Mouse (Mus musculus): ENCODE results near the gene Hsd17b1.

Gene Hsd17b1

DNA sequence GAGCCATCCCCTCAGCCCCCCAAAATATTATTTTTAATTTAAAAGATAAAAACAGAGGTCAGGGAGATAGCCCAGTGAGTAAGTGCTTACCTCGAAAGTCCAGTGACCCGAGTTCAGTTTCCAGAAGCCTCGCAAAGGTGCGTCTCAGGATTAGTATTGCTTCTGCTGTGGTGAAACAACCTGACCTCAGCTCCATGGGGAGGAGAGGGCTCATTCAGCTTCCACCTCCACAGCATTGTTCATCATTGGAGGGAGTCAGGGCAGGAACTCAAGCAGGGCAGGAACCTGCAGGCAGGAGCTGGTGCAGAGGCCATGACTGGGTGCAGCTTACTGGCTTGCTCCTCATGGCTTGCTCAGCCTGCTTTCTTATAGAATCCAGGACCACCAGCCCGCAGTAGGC lies 17.2 kb upstream of the Hsd17b1 start:
- DNase-seq (ENCODE audit: low spot score in 2 of 2) = peak in 1 of 2 experiments; percentile 11

DNA sequence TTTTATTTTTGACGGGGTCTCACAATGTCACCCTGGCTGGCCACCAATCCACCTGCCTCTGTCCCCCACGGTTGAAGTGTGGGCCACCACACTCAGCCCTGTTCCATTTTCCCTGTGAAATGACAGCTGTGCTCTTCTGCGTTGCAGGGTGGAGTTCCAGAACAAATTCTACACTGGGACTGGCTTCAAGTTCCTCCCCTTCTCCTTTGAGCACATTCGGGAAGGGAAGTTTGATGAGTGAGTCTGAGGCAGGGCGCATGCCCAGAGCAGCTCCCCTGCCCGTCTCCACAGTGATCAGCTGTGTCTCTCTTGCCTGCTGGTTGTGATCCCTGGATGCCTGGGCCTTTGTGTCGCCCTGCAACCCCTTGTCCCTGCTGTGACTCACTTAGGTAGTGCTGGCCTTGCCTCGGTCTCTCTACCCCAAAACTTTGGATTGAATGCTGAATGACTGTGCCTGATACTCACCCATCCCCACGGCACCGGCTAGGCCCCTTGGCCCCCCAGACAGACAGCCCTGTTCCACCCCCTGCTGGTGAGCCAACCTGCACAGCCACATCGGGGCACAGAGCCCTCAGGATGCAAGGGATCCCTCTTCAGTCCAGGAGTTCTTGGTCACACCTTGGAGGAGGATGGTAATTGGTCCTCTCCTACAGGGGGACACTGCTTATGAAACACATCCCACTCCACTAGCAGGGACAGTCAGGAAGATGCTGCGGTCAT lies 15.9 kb upstream of the Hsd17b1 start:
- DNase-seq (ENCODE audit: low spot score in 2 of 2) = peak in 1 of 2 experiments; percentile 35

DNA sequence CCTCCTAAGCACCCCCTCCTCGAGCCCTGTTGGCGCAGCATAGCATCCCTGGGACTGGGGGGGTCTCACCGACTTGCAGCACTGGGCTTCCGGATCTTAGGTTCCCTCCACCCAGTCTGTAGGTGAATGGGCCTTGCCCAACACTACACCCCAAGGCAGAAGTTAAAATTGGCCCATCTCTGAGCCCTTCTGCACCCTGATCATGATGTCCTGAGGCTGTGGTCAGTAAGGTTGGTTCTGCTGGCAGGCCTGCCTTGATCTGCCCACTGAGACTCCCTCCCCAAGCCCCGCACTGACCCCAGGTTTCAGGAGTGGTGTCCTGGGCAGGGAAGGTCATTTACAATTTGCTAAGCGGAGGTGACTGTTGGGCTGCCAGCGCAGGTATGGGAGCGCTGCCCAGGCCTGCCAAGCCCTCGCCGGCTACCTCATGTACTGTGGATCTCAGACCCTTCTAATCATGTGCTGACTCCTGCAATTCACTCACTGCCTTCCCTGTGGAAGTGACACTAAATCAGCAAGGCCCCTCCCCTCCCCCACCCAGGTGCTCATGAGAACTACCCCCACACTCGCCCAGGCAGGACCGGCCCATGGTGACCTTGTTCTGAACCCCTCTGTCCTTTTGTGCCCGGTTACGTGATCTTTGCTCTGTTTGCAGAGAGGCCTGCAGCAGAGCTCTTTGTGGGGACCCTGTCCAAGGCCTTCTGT lies 15.1 kb upstream of the Hsd17b1 start:
- no peak for DNase-seq (ENCODE audit: low spot score in 2 of 2)

DNA sequence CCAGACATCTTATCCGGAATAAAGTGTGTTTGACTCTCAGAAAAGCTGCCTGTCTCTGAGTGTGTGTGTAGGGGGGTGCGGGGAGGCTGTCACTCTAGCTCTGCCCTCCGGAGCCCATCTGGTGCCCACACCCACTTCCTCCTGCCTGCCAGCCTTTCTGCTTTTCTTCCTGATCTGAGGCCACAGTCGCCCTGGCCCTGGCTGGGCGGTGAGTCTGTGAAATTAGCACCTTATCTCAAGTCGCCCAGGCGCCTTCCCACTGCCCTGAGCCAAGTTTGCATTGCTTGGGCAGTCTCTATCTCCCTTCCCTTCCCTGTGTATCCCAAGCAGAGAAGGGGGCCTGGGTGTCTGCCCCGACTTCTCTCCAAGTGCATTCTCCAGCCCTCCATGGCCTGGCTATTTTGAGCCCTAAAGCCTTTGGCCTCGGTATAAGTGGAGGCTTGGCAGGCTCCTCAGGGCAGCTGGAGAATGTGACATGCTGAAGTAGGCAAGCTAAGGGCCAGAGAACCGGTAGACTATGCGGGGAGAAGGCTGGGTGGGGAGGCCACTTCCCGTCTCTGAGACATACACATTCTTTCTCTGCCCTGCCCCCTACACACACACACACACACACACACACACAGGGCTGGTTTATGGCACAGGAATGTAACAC lies 14.4 kb upstream of the Hsd17b1 start:
- DNase-seq (ENCODE audit: low spot score in 2 of 2) = peak; percentile 79 to 93

DNA sequence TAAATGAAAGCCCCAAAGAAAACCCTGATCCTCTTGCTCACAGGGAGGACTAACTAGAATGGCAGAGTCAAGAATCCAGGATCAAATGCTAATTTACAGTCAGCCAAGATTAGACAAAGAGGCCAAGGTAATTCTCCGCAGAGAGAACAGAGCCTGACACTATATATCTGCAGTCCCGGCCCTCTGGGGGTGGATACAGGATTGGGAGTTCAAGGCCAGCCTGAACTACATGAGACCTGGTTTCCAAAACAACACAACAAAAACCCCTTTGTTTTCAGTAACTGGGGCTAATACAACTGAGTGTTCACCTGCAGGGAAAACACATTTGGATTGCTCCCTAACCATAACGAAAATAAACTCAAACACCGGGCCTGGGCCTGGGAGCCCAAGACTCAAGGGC lies 13.7 kb upstream of the Hsd17b1 start:
- DNase-seq (ENCODE audit: low spot score in 2 of 2) = peak in 1 of 2 experiments; percentile 46

DNA sequence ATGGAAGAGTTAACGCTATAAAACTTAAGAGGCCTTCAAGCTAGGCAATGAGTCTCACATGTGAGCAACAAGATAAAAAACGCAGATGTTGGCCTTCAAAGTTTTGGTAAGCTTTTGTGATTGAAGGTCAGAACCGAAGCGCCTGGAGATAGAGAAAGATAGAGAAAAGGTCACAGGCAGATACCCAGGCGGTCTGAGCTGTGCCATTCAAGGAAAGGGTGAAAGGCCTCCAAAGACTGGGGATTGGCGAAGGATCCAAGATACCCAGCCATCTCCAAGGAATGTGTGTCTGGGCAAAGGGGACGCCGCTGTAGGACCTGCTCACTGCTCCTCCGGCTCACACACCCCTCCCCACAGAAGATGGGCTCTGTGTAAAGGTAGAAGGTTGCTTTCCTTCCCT lies 13.2 kb upstream of the Hsd17b1 start:
- no peak for DNase-seq (ENCODE audit: low spot score in 2 of 2)

DNA sequence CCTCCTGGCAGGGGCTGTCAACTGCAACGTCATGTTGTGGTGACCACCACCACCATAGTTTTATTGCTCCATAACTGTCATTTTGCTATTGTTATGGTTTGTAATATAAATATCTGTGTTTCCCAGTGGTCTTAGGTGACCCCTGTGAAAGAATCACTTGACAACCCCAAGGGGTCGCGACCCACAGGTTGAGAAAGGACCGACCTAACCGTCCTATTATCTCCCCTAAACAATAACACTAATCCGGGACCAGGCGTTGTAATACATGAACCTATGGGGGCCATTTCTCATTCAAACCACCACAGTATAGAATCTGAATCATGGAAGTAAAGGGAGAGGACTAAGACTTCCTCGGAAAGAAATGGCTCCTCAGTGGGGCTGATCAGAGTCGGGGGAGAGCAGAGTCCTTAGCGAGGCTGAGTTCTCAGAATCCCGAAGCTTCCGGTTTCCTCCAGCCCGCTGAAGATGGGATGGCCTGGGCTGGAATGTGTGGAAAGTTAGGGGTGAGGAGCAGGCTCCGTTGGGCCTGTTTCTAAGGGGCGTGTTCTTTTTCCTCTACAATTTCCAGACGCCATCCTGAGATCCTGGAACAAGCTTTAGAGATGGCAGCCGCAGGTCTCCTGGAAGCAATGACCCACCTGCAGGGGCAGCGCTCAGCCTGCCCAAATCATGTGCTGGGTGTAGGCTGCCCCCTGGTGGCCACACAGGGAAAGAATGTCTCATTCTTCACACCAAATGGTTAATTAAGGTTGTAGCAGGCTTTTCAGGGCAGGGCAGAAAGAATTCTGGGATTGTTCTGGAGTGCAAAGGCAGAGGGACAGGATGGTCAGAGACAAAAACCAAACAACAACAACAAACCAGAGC lies 11.4 kb upstream of the Hsd17b1 start:
- peak; percentile 87 to 91 for DNase-seq (ENCODE audit: low spot score in 2 of 2)

DNA sequence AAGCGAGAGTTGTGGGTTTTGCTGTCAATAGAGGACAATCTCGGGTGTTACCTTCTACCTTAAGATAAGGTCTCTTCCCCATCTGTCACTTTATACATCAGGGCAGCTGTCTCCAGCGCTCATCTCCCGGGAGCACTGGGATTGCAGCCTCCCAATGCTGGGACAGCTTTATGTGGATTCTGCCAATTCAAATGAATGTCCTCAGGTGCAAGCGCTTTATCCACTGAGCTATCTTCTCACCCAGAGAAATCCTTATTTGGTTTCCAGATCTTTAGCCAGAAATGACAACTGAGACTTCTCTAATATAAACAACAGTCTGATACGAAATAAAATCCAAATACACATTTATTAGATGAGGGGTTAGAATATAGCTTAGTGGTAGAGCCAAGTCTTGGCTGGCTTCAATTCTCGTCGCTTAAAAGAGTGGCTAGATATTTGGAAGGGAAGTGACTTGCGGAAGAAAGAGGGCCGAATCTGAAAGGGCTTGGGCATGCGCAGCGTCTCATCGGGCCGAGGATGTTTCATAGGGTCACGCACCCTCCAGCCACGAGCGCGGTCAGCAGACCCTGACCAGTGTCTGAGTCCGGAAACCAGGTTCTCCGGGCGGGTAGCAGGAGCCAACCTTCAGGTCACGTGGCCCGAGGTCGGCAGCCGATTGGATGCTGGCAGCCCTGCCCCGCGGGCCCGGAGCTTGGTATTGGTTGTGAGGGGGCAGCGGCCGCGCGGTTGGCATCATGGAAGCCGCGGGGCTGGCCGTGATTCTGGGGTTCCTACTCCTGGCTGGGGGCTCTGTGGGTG lies 8.6 kb upstream of the Hsd17b1 start, which contains the start of gene Naglu:
Gene Naglu, plus strand, starts transcription at position 622 of the 798 bp plus-strand sequence.
- DNase-seq (ENCODE audit: low spot score in 2 of 2) = peak; percentile 91 to 97

DNA sequence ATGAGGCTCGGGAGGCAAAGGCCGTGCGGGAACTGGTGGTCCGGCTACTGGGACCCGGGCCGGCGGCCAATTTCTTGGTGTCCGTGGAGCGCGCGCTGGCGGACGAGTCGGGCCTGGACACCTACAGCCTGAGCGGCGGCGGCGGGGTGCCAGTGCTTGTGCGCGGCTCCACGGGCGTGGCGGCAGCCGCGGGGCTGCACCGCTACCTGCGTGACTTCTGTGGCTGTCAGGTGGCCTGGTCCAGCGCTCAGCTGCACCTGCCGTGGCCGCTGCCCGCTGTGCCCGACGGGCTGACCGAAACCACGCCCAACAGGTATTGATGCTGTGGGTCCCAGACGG lies 8.1 kb upstream of the Hsd17b1 start:
- no peak for DNase-seq (ENCODE audit: low spot score in 2 of 2)

DNA sequence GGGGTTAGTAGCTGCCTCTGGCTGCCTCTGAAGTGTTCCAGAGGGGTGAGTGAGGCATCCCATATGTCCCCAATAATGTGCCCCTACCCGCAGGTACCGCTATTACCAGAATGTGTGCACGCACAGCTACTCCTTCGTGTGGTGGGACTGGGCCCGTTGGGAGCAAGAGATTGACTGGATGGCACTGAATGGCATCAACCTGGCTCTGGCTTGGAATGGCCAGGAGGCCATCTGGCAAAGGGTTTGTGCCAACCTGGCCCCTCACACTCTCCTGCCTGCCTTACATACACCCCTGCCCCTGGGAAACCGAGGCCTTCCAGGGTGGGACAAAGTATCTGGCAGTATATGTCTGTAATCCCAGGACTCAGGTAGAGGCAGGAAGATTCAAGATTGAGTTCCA lies 7.2 kb upstream of the Hsd17b1 start:
- DNase-seq (ENCODE audit: low spot score in 2 of 2) = no peak

DNA sequence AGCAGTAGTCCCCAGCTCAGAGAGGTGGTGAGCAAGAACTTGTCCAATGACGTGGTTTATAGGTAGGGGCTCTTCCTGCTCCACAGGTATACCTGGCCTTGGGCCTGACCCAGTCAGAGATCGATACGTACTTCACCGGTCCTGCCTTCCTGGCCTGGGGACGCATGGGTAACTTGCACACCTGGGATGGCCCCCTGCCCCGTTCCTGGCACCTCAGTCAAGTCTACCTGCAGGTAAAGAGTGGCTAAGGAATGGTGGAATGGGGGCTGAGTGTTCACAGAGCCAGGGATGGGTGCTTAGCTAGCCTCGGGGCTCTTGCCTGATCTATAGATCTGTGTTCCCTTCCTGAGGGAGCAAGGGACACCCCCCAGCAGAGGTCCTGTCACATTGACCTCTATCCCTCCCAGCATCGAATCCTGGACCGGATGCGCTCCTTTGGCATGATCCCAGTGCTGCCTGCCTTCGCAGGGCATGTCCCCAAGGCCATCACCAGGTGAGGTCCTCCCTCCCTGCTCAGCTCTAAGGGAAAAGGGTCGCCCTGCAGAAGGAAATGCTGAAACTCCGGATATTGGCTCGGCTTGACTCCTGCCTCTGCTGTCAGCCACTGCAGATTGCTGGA lies 6.3 kb upstream of the Hsd17b1 start:
- no peak for DNase-seq (ENCODE audit: low spot score in 2 of 2)

DNA sequence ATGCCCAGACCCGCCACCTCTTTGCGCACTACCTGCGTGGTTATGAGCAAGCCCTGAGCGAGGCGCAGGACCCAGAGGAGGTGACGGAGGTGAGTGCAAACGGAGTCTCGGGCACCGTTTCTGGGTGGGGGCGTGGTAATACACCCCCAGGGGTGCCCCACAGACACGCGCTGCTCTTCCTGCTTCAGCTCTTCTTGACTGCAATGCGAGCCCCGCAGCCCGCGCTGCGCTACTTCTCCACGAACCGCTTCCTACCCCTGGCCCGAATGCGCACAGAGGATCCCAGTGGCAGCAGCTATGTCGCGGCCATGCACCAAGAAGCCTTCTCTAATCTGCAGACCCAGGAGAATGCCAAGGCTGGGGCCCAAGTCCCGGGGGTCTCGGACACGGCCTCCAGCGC lies 1.5 kb downstream of the Hsd17b1 start:
- no peak for DNase-seq (ENCODE audit: low spot score in 2 of 2)

DNA sequence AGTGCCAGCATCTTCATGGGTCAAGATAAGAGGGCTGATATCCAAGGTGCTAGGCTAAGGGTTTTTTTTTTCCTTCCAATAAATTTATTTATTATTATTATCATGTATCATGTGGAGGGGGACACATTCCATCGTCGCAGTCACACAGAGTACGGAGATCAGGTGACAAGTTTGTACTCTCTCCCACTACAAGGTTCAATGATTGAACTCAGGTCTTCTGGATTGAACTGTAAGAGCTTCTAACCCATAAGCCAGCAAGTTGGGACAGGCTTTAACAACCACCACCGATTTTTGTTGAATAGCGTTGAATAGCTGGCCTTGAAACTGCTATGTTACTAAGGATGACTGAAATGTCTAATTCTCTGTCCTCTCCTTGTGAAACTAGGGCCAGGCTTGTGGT lies 2.2 kb downstream of the Hsd17b1 start:
- no peak for DNase-seq (ENCODE audit: low spot score in 2 of 2)

DNA sequence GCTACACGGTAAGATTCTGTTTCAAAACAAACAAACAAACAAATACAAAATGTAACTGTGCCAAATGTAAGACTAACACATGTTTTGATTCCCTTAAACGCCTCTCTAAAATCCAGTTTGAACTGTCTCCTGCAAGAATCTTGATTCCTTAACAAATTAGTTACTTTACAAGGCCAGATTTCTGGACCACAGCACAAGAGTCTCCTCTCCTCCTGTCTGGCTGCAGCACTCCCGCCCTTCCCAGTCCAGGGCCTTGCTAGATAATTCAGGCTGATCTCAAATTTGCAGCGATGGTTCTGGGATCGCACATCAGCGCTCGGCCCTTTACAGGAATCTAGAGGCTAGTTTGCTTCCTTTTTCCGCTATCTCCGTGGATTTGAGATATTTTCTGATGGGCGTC lies 3.4 kb downstream of the Hsd17b1 start:
- no peak for DNase-seq (ENCODE audit: low spot score in 2 of 2)

DNA sequence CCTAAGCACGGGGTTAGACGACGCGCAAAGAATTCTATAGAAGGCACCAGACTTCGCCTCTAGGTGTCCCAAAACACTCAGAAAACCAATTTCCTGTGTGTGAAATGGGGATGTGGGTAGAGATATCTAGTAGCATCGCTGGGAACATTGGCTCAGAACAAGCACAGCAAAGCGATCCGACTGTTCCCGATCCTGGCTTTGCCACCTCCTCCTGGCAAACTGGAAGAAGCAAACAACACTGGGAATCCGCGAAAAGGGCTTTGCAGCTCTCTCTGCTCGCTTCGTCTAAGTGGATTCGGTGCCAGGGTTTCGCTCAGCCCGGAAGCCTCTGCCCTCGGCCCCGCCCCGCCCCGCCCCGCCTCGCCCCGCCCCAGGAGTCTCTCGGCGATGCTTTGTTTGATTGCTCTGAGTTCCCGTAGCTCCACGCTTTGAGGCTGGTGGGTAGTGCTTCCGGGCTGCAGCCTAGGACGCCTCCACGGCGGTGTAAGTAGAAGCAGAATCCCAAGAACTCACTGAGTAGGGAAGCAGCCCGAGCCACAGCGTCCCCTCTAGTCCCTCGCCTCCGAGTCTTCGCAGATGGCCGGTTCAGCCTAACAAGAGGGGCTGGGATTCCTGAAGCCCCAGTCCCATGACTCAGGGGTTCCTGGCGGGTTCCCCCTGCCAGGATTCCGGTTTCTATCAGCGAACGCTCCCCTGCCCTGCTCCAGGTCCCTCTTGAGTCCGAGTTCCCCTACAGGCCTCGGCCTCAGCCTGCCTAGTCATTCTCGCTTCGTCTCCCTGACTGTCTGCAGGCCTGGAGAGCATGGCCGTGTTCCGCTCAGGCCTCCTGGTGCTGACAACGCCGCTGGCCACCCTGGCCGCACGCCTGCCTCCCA lies 4.2 kb downstream of the Hsd17b1 start, which contains the start of gene Coasy:
Gene Coasy, plus strand, starts transcription at position 358 of the 875 bp plus-strand sequence.
- DNase-seq (ENCODE audit: low spot score in 2 of 2) = peak; percentile 83

DNA sequence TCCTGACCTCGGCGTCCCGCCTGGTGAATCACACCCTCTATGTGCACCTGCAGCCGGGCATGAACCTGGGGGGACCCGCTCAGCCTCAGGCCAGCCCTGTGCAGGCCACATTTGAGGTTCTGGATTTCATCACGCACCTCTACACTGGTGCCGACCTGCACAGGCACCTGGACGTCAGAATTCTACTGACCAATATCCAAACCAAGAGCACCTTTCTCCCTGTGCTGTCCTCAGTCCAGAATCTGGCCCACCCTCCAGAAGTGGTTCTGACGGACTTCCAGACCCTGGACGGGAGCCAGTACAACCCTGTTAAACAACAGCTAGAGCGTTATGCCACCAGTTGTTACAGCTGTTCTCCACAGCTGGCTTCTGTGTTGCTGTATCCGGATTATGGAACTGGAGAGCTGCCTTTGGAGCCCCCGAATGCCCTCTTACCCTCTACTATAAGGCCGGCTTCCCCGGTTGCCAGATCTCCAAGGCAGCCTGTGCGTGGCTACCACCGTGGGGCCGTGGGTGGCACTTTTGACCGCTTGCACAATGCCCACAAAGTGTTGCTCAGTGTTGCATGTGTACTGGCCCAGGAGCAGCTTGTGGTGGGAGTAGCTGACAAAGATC lies 5.0 kb downstream of the Hsd17b1 start:
- peak in 1 of 2 experiments; percentile 22 for DNase-seq (ENCODE audit: low spot score in 2 of 2)

DNA sequence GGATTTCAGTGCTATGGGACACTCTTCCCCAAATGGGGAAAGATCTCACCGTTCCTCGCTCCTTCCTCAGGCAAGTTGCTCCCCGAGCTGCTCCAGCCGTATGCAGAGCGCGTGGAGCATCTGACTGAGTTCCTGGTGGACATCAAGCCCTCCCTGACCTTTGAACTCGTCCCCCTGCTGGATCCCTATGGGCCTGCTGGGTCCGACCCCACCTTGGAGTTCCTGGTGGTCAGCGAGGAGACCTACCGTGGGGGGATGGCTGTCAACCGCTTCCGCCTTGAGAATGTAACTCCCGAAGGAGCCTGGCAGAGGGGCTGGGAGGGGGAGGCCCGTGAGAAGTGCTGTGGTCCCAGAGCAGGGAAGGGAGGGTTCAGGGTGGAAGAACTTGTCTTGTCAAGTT lies 6.0 kb downstream of the Hsd17b1 start:
- no peak for DNase-seq (ENCODE audit: low spot score in 2 of 2)

DNA sequence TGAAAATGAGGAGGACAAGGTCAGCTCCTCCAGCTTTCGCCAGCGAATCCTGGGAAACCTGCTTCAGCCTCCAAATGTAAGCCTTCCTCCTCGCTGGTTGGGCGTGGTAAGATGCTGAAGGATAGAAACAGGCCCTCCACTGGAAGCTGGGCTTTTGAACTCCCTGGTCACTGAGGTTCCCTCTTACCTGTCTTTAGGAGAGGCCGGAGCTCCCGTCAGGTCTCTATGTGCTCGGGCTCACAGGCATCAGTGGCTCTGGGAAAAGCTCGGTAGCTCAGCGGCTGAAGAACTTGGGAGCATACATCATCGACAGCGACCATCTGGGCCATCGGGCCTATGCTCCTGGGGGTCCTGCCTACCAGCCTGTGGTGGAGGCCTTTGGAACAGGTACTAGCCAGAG lies 6.6 kb downstream of the Hsd17b1 start:
- DNase-seq (ENCODE audit: low spot score in 2 of 2) = peak in 1 of 2 experiments; percentile 10

Measured in spleen, postnatal 10 days (tissue).